Mouse (Mus musculus) cerebellum, postnatal 10 days (tissue): ENCODE measurements around the gene Stpg4.
A peak's percentile ranks its signal among the peaks of the same experiment; 100 is the strongest.

Experiments used
- DNase-seq, 2 experiments: peaks; one replicate each; pipeline ENCODE4 v3.0.0; 2021; ENCODE audit warnings: mixed read lengths in 2 of 2

Stpg4 gene

DNA sequence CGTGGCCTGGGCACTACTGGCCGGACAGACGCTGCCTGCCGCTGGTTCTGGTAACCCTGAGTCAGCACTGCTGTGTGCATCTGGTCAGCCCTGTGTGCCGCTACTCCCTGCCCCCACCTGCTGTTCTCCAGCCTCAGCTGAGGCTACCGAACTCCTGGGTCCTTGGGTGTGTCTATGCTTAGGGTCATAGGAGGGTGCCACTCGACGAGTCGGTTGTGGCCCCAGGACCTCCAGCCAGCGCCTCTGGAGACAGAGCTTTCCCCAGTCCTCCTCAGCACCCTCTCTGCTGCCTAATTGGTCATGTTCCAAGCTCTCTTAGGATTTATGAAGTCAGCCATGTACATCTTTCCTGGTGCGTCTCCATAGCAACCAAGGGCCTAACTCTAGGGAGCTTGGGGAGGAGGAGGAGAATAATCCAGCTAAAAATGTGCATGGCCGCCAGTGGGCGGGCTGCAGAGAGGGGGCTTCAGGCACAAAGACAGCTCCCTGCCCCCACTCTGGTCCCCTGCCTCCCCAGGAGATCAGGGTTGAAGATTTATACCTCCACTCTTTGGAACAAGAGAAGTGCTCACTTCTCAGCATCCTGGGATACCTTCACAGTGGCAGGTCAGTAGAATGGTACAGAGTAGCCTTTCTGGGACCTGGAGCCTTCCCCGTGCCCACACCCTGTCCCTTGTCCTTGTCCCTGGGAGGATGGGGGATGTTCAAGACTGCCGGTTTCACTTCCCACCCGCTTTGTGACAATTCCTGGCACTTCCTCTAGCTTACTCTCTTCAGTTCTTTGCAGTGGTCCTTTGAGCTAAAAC, 49.0 kb downstream of the Stpg4 start:
- DNase-seq, result peak; percentile 49 to 50

DNA sequence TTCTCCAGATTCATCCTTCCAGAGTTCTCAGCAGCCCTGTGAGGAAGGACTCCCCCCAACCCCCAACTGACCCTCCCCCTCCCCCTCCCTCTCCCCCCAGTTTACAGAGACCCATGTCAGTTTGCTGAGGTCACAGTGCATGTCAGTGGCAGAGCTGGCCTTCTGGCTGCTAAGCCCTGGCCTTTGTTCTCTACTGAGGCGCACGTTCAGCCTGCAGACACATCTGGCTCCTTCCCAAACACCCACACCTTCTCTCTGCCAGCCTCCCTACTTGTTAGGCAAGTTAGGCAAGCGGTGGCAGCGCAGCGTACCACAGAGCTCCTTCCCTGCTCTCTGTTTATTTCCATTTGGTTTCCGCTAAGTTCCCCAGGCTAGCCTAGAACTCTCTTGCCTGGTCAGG, 50.0 kb downstream of the Stpg4 start:
- DNase-seq, result no peak

DNA sequence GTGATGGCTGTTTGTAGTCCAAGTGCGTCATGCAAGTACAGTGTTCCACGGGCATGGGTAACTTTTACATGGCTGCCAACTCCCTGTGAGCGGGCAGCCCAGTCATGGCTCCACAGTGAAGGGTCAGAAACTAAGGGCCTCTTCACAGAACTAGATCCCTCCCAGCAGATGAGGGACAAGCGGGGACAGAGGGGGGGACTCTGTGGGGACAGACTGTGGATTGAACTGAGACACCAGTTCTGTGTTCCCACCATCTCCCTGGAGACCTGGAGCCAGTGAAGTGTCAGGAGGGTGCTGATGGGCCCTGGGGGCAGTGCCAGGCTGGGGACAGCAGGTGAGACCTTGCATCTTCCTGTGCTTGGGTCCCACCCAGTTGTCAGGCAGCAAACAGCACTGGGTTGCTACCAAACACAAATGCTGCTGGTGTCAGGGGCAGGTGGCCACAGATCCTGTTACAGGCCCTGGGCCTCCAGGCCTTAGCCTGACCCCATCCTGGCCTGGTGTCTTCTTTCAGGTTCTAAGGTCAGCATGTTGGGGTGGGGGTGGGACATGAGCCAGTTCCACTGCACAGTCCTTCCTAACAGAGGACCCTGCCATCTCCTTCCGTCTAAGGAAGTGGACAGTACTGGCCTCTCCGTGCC, 50.6 kb downstream of the Stpg4 start:
- no peak for DNase-seq

DNA sequence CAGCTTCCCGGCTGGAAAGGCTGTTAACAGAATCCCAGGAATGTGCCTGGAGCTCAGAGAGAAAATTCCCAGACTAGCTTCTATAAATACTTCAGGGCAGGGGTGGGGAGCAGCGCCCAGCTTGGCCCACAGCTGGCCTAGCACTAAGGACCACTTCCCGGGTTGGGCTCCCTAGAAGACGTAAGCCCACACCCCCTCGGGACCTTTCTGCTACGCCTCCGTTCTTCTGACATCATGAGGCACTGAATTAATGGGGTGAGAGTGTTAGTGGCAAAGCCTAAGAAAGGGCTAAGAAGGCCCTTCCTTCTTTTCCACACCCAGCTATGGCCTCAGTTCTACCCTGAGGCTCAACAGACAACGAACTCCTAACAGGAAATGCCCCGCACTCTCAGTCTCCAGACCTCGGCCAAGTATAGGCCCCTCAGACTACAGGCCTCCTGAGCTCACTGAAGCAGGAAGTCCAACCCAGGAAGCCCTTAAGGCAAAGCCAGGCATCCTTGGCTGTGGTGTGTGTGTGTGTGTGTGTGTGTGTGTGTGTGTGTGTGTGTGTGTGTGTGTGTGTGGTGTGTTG, 51.5 kb downstream of the Stpg4 start:
- peak in 1 of 2 experiments; percentile 3 for DNase-seq

DNA sequence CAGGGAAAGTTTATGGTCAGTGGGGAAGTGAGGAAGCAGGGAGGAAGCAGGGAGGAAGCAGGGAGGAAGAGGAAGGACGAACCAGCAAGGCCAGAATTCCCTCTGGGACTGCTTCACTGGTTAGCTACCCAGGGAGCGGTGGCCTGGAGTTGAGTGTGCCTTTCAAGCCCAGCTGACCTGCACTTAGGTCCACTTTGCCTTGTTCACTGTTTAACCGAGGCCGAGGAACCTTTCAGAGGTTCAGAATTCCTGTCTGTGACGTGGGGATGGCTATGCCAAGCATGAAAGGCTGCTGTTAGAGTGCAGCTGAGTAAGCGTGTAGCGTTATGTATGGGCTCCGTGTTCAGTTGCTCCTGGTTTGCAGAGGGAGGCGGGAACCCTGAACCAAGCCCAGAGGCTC, 54.2 kb downstream of the Stpg4 start:
- DNase-seq, result no peak

DNA sequence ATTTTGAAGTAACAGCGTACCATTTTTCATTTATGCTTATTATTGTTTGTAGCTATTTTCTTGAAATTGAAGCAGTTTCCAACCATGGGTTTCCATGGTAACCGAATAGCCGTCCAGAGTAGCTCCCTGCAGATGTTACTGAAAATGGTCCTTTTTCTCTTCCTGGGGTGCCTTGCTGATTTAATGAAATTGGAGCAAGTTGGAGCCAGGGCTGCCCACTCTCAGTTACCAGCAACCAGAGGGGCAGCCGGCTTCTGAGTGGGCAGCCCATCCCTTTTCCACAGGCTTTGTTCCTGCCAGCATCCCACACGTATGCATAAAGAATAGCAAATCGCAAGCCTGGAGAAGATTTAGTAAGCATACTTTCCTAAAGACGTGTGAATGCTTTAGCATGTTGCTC, 55.4 kb downstream of the Stpg4 start:
- DNase-seq, result no peak

DNA sequence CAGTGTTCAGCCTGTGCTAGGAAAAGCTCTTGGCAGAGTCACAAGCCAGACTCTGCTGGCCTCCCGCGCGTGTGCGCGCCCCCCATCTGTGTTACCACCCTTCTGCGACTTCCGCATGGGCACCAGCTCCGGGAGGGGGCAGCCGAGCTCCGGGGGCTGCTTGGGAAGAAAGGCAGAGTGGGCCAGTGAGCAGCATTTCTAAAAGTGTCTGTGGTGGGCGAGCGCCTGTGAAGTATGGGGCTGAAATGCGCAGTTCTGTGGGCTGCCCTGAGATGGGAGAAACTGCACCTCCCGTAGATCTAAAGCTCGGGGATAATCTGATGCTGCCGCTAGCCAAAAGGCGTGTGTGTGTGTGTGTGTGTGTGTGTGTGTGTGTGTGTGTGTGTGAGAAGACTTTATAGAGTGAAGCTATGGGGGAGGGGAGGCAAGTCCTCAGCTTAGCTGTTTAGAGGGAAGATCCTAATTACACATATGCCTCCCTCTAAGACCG, 58.2 kb downstream of the Stpg4 start:
- peak; percentile 54 to 59 for DNase-seq

DNA sequence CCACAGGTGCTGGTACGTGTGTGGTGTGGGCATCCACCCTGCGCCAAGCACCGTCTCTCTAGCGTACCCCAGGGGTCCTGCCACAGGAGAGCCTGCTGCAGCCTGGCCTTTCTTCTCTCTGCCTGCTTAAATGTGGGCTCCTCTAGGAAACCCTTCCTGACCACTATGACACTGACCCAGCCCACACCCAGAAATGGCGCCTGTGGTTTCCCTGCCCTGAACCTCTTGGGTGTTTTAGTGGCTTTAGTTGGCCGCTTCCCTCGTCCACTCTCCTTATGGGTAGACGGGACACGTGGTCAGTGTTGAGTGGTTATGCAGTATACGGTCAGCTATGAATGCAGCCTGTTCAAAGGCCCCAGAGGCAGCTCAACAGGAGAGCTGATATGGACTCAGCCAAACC, 59.1 kb downstream of the Stpg4 start:
- DNase-seq, result no peak

DNA sequence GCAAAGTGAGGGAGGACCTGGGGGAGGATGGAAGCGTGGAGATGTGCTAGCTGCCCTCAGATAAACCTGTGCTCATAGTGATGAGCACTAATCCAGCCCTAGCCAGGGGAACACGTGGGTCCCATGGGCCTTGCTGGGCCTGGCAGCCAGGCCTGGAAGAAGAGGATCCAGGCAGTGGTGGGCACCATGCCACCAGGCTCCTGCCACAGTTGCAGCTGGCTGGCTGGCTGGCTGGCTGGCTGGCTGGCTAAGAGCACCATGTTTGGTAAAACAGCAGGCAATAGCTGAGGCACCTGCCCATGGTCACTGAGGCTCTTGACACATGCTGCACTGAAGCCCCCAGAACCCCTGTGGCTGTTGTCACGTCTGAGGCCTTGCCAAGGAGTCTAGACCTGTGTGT, 59.9 kb downstream of the Stpg4 start:
- DNase-seq, result peak; percentile 90 to 93

DNA sequence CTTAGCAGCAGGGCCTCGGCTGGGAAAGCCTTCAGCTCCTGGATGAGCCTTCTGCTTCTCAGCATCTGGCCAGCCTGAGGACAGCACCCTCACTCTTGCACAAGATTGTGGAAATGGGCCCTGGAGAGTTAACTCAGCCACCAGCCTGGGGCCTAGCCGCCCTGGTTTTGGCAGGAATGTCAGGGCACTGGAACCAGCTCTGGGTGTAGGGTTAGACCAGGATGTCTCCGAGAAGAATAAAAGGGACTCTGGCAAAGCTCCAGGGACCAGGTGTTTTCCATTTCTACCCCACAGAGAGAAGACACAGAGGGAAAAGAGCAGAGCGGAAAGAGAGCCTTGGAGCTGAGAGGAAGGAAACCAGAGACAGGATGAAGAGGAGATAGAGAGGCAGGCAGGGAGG, 60.3 kb downstream of the Stpg4 start:
- peak; percentile 39 to 53 for DNase-seq

DNA sequence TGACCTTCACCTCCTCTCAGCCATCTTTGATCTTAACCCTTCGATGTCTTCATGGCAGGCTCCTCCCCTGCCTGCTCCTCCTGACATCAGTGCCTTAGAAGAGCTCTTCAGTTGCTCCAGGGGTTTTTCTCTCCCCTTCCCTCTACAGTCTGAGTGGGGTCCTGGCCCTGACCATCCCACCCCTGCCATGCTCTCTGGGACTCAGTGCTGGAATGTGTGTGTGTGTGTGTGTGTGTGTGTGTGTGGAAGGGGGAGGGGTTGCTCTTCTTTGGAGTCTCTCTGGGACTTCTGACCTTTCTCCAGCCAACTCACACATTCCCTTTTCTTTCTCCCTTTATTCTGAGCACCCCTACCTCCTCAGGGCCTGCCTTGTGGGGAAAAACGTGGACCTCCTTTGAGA, 61.0 kb downstream of the Stpg4 start:
- DNase-seq, result no peak

DNA sequence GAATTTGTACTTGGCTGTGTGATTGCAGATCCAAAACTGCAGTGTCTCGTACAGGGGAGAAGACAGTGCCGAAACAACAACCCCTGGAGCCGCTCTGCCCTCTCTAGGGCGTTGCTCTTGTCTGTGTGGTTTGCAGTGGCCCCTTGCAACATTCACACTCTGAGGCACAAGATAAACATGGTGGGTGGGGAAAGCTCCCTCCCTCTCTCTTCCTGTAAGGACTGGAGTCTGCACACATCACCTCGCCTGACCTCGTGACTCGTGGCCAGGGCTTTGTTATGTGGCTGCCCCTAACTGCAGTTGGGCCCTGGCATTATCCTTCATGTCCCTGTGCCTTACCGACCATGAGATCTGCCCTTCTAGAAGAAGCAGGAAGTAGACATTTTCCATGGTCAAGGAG, 62.3 kb downstream of the Stpg4 start:
- no peak for DNase-seq

DNA sequence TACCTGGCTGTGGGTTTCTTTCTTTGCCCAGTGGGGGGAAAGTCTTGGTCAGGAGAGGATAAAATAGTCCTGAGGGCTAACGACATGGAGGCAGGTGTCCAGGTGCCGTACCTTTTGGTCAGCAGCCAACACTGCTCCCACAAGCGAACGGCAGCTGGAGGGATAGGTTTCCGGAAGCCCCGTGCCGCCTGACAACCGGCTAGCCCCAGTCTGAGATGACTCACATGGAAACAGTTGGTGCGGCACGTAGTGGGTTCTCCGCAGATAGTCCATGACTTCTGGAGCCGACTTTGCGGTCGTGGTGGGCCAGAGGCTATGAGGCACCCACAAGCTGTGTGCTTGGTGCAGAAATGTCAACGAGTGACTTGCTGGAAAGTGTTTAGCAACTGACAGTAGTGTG, 63.4 kb downstream of the Stpg4 start:
- no peak for DNase-seq

DNA sequence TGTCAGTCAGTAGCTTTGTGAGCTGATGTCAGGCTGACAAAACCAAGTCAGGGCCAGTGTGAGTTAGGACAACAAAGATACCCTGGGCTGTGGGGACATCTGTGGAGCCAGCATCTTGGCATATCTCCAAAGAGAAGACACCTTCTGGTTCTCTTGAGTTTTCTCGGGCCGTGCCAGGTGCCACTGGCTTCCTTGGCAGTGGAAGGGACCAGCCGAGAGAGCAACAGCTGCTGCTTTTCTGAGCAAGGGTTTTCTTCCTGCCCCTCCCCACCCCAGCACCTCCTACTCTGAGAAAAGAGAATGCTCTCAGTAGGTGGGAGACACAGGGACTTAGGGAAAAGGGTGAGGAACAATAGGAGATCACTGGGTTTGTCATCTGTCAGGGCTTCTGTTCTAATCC, 66.4 kb downstream of the Stpg4 start:
- DNase-seq, result peak; percentile 77 to 79

DNA sequence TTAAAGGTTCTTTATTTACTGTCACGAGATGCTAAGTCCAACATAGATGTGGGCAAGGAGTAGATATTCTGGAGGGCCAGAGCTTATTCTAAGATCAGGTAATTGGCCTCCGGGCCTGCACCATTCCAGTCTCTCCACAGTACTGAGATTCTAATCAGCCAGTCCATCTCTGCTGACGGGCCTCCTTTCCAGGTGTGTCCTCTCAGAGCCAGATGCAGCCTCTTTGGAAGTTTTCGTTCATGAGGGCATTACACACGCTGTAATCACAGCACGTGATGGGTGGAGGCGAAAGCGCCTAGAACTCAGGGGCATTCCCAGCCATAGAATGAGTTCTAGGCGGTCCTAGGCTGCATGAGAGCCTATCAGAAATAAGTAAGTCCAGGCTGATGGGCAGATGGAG, 70.0 kb downstream of the Stpg4 start:
- DNase-seq, result no peak

DNA sequence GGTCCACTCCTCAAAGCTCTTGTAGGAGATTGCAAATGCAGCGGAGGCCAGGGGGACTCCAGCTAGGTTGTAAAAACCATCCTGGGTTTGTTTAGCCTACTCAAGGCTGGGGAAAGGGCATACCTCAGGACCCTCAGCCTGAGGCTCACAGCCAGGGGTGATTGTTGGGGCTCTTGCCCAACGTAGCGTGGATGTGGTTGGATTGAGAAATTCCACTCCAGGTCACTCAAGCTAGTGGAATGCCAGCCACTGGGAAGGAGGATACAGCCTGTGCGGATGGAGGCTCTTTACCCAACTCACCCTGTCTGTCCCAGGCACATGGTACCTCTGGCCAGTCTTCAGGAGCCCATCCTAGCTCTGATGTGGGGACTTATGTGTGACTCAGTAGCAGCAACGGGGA, 71.3 kb downstream of the Stpg4 start:
- no peak for DNase-seq

DNA sequence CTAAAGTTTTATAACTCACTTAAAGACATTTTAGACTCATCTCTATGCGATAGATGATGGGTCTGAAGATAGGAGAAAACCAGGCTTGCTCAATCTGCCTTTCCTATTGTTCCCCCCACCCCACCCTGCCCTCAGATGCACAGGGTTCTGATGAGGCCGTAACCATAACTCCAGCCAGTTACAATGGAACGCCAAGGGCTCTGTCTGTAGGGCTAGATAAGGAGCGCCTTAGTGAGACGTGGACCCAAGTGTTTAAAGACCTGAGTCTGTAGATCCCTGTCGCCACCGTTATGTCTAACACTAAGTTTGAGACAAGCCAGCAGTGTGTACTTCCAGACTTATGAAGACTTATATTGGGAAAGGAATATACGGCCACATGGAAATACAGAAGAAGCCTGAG, 72.1 kb downstream of the Stpg4 start:
- DNase-seq, result no peak

DNA sequence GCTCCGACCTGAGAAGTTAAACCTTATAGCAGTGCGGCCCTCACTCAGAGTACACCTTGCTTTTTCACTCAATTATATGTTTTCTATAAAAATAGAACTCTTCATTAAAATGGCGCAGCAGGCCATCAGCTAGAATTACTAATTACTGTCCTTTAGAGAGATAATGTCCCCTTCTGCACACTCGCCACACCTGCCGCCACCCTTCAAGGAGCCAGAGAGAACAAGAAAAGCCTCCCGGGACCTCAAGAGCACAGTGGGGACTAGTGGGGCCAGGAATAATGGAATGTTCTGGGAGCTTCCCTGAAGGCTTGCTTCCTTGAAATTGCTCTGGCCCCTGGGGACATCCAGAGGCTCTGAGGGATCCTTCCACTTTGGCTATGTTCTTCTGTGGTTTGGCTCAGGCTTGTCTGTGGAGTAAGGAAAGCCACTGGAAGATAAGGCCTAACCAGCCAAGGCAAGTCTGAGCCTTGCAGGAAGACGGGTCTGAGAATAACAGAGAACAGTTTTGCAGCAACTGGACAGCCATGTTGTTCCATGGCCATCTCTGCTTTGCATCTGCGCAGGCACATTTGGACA, 73.7 kb downstream of the Stpg4 start:
- no peak for DNase-seq

DNA sequence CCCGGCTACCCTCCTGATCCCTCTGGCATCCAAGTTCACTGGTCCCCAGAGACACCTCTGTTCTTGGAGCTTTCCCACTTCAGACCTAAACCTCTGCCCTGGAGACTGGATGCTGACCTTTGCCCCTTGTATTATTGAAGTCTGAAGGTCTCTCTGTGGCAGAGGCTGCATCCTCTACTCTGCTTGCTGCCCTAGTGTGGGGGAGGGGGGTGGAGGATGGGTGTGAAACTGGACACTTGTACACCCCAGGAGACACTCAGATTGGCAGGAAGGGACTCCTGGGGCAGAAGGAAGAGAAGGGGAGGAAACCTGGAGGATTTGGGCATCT, 74.7 kb downstream of the Stpg4 start:
- DNase-seq, result no peak

DNA sequence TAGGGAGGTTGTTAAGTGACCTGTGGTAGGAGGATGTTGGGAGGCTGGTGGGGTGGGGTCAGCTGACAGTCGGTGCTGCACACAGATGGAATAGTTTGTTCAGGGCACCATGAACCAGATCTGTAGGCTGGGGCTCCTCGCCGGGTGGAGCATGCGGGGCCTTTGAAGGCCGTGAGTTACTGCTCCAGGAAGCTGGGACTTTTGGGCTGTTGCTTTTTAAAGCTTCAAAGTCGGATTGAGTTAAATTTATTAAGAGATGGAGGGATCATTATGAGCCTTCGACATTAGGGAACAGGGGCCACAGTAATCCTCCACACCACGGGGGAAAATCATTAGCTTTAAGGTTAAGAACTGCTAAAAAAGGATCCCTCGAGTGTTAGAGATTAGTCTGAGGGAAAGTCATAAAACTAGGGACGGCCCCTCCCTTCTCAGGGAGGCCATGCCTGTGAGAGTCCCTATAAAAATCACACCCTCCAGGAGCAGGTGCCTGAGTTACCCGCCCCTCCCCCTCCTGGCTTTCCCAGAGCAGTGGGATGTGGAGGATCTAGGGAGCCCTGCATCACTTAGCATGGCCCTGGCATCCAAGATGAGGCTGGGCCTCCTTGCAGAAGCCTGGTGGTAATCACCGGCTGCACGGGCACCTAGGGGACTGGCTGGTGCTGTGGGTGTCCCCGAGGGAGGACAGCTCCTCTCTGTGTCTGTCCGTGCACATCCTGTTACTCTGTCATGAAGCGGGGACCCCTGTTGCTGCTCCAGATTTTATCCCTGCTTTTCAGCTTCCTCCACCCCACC, 75.2 kb downstream of the Stpg4 start:
- peak in 1 of 2 experiments; percentile 43 for DNase-seq

DNA sequence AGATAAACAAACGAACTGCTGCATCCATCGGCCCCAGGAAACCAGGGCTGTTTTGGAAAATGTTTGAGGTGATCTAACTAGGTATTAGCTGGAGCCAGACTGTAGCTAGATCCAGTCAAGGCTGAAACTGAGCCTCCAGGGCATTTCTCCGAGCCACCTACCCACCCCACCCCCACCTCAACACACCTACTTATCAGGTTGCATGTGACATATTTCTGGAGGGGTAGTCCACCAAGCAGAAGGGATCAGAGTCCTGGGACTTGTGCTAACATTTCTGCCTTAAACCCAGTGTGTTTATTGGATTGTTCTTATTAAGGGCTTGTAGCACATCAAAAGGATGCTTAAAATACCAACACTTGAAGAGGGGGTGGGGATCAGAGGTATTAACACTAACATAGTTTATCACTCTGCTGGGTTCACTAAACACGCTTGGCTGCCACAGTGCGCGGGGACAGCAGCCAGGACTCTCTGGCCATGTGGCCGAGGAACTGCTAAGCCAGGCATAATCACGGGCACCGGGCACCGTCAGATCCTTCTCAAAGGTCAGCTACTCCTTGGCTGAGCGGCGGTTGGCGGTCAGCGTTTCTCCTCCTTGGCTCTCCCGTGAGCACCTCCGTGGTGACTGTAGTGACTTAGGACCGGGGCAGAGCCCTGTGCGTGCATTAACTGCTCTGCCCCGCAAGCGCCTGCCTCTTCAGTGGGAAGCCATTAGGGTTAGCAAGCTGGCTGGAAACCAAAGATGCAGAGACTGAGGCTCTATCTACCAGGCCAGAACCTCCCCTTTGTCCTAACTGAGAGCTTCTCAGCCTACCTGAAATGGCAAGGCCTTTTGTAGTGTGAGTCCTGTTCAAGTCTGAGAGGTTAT, 76.1 kb downstream of the Stpg4 start:
- peak; percentile 74 to 81 for DNase-seq
